Mouse (Mus musculus) brain, adult 2 months (tissue): ENCODE measurements at regions not wholly inside any gene's neighbourhood (a gene's known extent, or its start where the extent isn't known, plus 50 kb on each side); places are given as distances from the start of the nearest gene placed in this dataset.

Source experiments
- DNase-seq: peaks from one replicate; pipeline ENCODE4 v3.0.0; 2011; ENCODE audit warnings: low read depth, low spot score

- DNase-seq, result no peak
Measured at GRCm38 (mm10) chr8:18311597-18311996, 666.5 kb downstream of the Defb40 start.

GRCm38 (mm10) chr8:18310927-18311326 lies 667.1 kb downstream of the Defb40 start:
- DNase-seq, result peak; percentile 4

- peak; percentile 51 for DNase-seq
Measured at GRCm38 (mm10) chr8:18287536-18288237, 690.4 kb downstream of the Defb40 start.

- peak; percentile 42 for DNase-seq
Measured at GRCm38 (mm10) chr8:18279932-18280331, 698.1 kb downstream of the Defb40 start.

GRCm38 (mm10) chr8:18268301-18268700 lies 709.8 kb downstream of the Defb40 start:
- DNase-seq, result peak; percentile 89

- peak; percentile 65 for DNase-seq
Measured at GRCm38 (mm10) chr8:18258287-18258961, 719.6 kb downstream of the Defb40 start.

- DNase-seq, result peak; percentile 16
Measured at GRCm38 (mm10) chr8:18246299-18246698, 731.8 kb downstream of the Defb40 start.

GRCm38 (mm10) chr8:18217599-18217998 lies 760.5 kb downstream of the Defb40 start:
- no peak for DNase-seq

GRCm38 (mm10) chr8:18217192-18217591 lies 760.9 kb downstream of the Defb40 start:
- no peak for DNase-seq

GRCm38 (mm10) chr8:18216516-18216915 lies 761.5 kb downstream of the Defb40 start:
- DNase-seq, result no peak

GRCm38 (mm10) chr8:18210067-18210466 lies 768.0 kb downstream of the Defb40 start:
- no peak for DNase-seq

GRCm38 (mm10) chr8:18208658-18209057 lies 769.4 kb downstream of the Defb40 start:
- DNase-seq, result no peak

GRCm38 (mm10) chr8:18187486-18187885 lies 790.6 kb downstream of the Defb40 start:
- DNase-seq, result no peak

- no peak for DNase-seq
Measured at GRCm38 (mm10) chr8:18175544-18176092, 802.4 kb downstream of the Defb40 start.

- no peak for DNase-seq
Measured at GRCm38 (mm10) chr8:18158619-18159018, 819.4 kb downstream of the Defb40 start.

- no peak for DNase-seq
Measured at GRCm38 (mm10) chr8:18115333-18116044, 862.6 kb downstream of the Defb40 start.

- DNase-seq, result no peak
Measured at GRCm38 (mm10) chr8:18113262-18113661, 864.8 kb downstream of the Defb40 start.

GRCm38 (mm10) chr8:18109480-18109879 lies 868.6 kb downstream of the Defb40 start:
- no peak for DNase-seq

GRCm38 (mm10) chr8:18106827-18107226 lies 871.2 kb downstream of the Defb40 start:
- DNase-seq, result no peak

- DNase-seq, result no peak
Measured at GRCm38 (mm10) chr8:18065456-18065855, 912.6 kb downstream of the Defb40 start.

GRCm38 (mm10) chr8:18059526-18059925 lies 918.5 kb downstream of the Defb40 start:
- DNase-seq, result peak; percentile 53

- DNase-seq, result no peak
Measured at GRCm38 (mm10) chr8:18021196-18021595, 956.9 kb downstream of the Defb40 start.
